Mouse (Mus musculus): Measurements from ENCODE around the gene Usp15.

Usp15 gene

DNA sequence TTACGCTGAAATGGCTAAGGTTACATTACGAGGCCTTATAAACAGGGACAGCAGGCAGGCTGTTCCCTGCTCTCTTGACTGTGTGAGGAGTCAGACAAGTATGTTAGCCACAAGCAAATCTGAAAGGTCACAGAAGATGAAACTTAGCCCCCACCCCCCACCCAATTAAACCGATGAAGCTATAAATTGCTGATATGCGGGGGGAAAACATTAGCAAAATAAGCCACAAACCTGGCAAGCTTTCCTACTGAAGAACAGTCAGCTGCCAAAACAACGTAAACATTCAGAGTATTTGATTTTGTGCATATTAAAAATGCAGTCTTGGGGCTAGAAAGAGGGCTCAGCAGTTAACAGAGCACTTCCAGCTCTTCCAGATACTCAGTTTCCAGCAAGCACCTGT is 88.7 kb downstream of the Usp15 start:
- no peak for DNase-seq (ENCODE audit: low read depth, low spot score)

- DNase-seq (ENCODE audit: low read depth, low spot score), result no peak
Measured at GRCm38 (mm10) chr10:123101303-123101702, 95.5 kb downstream of the Usp15 start.

- no peak for DNase-seq (ENCODE audit: low read depth, low spot score)
Measured at GRCm38 (mm10) chr10:123100584-123100983, 96.2 kb downstream of the Usp15 start.

GRCm38 (mm10) chr10:123094504-123094903 is 102.3 kb downstream of the Usp15 start:
- DNase-seq (ENCODE audit: low read depth, low spot score), result peak; percentile 28

GRCm38 (mm10) chr10:123092577-123092976 is 104.2 kb downstream of the Usp15 start:
- DNase-seq (ENCODE audit: low read depth, low spot score), result no peak

GRCm38 (mm10) chr10:123091737-123092136 is 105.1 kb downstream of the Usp15 start:
- DNase-seq (ENCODE audit: low read depth, low spot score), result peak; percentile 75

- DNase-seq (ENCODE audit: low read depth, low spot score), result no peak
Measured at GRCm38 (mm10) chr10:123089425-123089930, 107.3 kb downstream of the Usp15 start.

DNA sequence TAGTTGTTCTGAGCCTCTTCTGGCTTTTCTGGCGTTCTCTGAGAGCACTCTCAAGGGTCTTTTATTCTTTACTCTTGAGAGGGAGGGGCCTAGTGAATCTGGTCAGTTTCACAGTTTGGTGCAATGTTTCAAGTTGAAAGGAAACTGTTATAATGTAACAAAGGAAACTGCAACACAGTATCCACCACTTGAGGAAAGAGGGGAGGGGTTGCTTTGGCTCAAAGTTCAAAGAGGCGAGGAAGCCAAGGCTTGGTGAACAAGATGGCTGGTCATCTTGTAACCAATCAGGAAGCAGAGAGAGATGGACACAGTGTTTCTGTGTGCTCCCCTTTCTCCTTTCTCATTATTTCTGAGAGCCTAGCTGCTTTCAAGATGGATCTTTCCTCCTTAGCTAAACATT is 109.9 kb downstream of the Usp15 start:
- no peak for DNase-seq (ENCODE audit: low read depth, low spot score)

DNA sequence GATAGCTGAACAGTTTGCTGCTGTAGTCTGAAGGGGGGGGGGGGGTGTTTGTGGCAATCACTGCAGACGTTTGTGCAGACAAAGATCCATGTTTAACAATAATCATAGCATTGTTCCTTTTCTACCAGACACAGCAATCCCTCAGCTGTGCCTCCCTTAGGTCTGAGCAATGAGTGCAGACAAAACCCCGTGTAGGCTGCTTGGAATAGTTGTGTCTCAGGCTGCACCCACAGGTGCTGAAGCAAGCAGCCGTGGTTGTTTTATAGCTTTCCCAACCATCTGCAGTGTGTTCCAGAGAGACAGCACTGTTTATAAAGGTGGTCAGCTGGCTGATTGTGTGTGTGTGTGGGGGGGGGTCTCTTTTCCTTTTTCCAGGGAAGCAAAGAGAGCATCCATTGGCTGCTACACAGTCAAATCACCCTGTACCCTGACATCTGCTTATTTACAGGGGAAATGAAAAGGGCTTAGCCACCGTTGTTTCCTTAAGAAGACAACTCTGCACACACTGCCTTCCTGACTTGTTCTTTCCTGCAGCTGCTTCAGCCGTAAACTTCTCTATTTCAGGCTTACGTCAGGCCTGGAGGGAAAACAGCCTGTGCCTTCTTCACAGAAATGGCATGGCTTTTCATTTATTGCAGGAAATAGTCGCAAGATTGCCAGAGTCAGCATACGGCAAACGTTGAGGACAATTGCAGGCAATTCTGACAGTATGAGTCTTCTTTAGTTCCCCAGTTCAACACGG is 111.7 kb downstream of the Usp15 start:
- no peak for DNase-seq (ENCODE audit: low read depth, low spot score)

DNA sequence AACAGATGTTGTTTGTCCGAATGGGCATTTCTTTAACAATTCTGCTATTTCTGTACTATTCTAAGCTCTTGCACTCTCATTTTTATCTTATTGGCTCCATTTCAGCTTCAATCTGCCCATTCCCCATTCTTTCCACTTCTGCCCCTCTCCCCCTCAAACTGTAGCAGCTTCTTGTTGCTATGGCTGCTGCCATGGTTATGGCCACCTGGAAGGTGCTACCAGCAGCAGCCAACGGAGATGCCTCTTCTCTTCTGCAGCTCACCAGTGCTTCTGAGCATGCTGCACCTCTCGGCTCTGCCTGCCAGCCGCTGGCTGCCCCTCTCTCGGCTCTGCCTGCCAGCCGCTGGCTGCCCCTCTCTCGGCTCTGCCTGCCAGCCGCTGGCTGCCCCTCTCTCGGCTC is 112.5 kb downstream of the Usp15 start:
- DNase-seq (ENCODE audit: low read depth, low spot score), result no peak

DNA sequence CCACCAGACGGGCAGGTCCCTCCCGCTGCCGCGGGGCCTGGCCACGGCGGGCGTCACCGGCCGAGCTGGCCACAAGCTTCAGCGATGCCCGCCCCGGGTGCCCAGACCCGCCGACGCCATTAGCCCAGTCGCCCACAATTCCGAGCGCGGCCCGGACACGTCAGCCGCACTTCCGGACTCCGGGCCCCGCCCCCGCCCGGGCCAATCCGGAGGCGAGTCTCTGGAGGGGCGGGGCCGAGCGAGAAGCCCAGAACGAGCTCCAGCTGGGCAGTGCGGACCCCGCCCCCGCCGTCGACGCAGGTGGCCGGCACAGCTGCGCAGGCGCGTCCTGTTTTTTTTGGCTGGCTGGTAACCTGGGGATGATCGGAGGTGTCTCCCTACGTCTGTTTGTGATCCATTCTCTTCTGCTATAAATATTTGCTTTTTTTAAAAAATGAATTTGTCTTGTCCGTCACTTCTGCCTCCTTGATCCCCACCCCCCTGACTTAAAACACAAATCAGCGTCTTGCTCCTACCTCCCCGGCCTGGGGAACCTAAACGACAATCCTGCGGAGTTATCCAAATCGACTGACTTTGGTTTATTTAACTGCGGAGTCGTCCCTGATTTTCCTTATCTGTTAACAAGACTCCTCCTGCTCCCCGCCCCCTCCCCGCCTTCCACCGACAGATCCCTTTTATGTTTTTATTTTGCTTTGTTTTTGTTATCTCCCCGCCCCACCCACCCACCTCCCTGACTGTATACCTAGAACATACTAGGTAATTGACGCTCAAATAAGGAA is 120.4 kb downstream of the Usp15 start, which contains the start of gene Mon2:
Gene Mon2, minus strand, starts transcription at position 261 of the 779 bp plus-strand sequence.
- peak; percentile 93 for DNase-seq (ENCODE audit: low read depth, low spot score)

- peak; percentile 10 for DNase-seq (ENCODE audit: low read depth, low spot score)
Measured at GRCm38 (mm10) chr10:123075751-123076242, 121.0 kb downstream of the Usp15 start.

GRCm38 (mm10) chr10:123071997-123072396 is 124.8 kb downstream of the Usp15 start:
- DNase-seq (ENCODE audit: low read depth, low spot score), result no peak

DNA sequence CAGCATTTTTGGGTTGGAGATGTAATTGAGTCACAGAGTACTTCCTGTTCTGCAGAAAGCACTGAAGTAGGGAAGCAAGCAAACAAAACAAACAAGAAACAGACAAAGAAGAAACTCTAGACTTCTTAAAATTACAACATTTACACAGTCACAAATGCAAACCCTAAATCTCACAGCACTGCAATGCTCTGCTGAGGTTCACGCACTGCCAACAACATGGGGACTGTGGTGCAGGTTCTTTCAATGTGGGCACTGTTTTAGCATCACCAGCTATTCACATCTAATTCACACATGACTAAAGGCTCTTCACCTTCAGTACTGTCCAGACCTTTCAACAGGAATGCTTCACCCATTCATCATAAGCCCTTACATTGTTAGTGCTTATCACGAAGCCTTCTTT is 133.8 kb downstream of the Usp15 start:
- no peak for DNase-seq (ENCODE audit: low read depth, low spot score)

- DNase-seq (ENCODE audit: low read depth, low spot score), result no peak
Measured at GRCm38 (mm10) chr10:123060831-123061230, 136.0 kb downstream of the Usp15 start.

DNA sequence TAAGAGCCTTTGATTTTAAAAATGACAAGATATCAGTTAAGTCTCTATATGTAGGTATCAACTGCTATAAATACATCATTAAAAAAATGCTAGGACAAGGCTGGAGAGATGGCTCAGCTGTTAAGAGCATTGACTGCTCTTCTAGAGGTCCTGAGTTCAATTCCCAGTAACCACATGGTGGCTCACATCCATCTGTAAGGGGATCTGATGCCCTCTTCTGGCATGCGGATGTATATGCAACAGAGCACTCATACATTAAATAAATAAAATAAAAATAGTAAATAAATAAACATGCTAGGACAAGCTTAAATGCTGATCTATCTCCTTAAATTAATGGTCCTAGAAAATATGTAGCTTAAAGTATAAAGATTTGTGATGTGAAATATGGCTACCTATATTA is 139.7 kb downstream of the Usp15 start:
- peak; percentile 38 for DNase-seq (ENCODE audit: low read depth, low spot score)

DNA sequence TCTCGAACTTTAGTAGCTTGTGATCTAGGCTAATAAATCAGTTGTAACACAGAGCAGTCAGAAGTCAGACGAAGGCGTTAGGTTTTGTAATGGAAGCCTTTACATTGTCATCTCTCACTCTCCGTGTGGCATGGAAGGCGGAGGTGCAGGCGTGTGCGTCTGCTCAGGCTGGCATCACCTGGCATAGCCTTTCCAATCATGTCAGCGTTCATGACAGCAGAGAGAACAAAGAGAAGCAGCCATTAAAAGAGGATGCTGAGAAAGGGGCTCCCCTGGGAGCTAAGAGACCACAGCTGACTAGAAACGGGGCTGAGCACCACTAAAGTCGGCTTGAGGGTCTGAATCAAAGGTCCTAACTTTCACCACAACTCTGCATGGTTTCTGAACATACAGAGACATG is 140.3 kb downstream of the Usp15 start:
- DNase-seq (ENCODE audit: low read depth, low spot score), result no peak

DNA sequence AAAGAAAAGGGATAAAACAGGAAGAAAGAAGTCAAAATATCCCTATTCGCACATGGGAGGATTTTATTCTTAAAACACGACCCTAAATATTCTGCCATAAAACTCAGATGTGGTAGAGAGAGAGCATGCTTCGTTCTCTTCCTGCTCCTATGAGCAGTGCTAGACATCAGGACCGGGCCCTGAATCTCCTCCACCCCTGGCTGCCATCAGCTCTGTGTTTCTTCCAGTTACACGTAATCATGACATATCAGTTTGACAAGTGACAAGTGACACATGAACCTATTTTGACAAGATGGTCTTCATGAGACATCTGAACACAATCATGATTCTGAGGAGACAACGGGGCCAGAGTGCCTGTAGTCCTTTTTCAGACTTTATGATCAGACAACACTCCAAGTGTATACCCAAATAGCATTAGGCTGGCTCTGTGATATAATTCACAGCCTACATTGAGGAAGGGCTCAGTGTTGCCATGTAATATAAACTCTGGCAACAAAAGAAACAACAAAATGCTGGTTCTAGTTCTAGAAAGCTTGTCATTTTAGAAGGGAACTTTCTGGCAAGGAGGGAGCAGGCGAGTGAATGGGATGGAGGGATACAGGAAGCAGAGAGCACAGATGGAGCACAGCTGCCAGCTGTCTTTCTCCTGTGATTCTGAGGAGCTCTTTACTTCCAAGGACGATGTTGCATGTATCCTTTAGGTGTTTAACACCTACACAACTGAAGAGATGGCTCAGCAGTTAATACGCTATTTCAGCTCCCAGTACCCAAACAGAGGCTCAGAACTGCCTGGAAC is 141.4 kb downstream of the Usp15 start:
- no peak for DNase-seq (ENCODE audit: low read depth, low spot score)
